Mouse (Mus musculus): ENCODE measurements around the gene Cage1.

- TF ChIP-seq GATA1 (IDR thresholded peaks at IDR 0.05; ENCODE audit: low read length), result no peak
- no peak for TF ChIP-seq TAL1 (IDR thresholded peaks at IDR 0.05; ENCODE audit: low read length)
Measured at GRCm38 (mm10) chr13:38064854-38065663, 28.2 kb upstream of the Cage1 start.

All from erythroblast, embryonic 14.5 days (primary cell).